27 mouse cellular contexts compared by ENCODE assay signal in genomic region chr7:6152036-6152435, GRCm38 (mm10). TPM values are rescaled to one million over a fixed set of nuclear protein-coding genes. Genes with fewer than 3 reads are reported as not detected.
DNase-seq lines count a peak whose midpoint lies in the region; ATAC-seq and TF ChIP-seq lines count a peak whose summit lies in the region.
"Had no signal": no experiment of that assay in that cellular context is flagged by ENCODE, and none has a peak within 500 bp of the region (broad histone marks: within the 10 kb centered on the region; RNA-seq: fewer than 3 reads in every experiment).

No protein-coding gene starts in this region.

- no peak overlapping the region for H3K9ac ChIP-seq in heart, adult 2 months (ENCODE audit: low read depth, low read length)
- H3K9ac ChIP-seq in midbrain, embryonic 11.5 days (ENCODE audit: low read length): no peak overlapping the region
- H3K9ac ChIP-seq: embryonic facial prominence, embryonic 15.5 days; forebrain, embryonic 12.5 days; limb, embryonic 13.5 days; lung, embryonic 14.5 days; neural tube, embryonic 12.5 days had no signal

- peaks cover 8% of the 10 kb centered on the region for H3K79me2 ChIP-seq in heart, adult 2 months (replicated peaks; ENCODE audit: control insufficient read depth, insufficient read depth, low read length)

- TF ChIP-seq EP300 in heart, adult 2 months (IDR thresholded peaks at IDR 0.05; ENCODE audit: insufficient read depth, low read depth, low read length): 0 out of 2 replicates have a peak, but pooled peaks have one; percentile 11

- peak in 1 of 2 experiments; percentile 26 for DNase-seq in heart, adult 2 months
- DNase-seq in heart, postnatal 4 days: no peak
- DNase-seq in midbrain, embryonic 11.5 days (ENCODE audit: low spot score, missing footprints): peak; percentile 71
- DNase-seq in midbrain, embryonic 10.5 days (ENCODE audit: low spot score): no peak
- DNase-seq in gastrocnemius, postnatal 14 days: peak; percentile 31
- DNase-seq in skeletal muscle tissue, adult 2 months (ENCODE audit: low read depth, low spot score): peak; percentile 86
- DNase-seq in urinary bladder, postnatal 36 days (ENCODE audit: low spot score in 2 of 2): no peak
- DNase-seq in thymus, postnatal 14 days: no peak
- DNase-seq: adrenal gland, postnatal 25 days; cerebellum, postnatal 10 days; embryo, embryonic 11 days; kidney, adult 18-20 months; kidney, postnatal 25 days; layer of hippocampus, adult 9-11 months; lung, embryonic 14.5 days; spleen, adult 18-20 months; thymus, postnatal 4 days had no signal

- H3K27me3 ChIP-seq in heart, adult 2 months (ENCODE audit: control insufficient read depth, insufficient read depth, low read length): no peaks in the 10 kb centered on the region
- no peaks in the 10 kb centered on the region for H3K27me3 ChIP-seq in midbrain, embryonic 11.5 days (ENCODE audit: control insufficient read depth, insufficient read depth, low read length)
- no peaks in the 10 kb centered on the region for H3K27me3 ChIP-seq in midbrain, embryonic 10.5 days (ENCODE audit: low read depth, poor library complexity, severe bottlenecking)
- H3K27me3 ChIP-seq: embryonic facial prominence, embryonic 15.5 days; forebrain, embryonic 12.5 days; limb, embryonic 13.5 days; neural tube, embryonic 12.5 days; Patski had no signal

- H3K4me2 ChIP-seq in midbrain, embryonic 11.5 days: no peak overlapping the region
- H3K4me2 ChIP-seq: embryonic facial prominence, embryonic 15.5 days; forebrain, embryonic 12.5 days; heart, embryonic 11.5 days; limb, embryonic 13.5 days; lung, embryonic 14.5 days; neural tube, embryonic 12.5 days had no signal

- H3K4me3 ChIP-seq in heart, adult 2 months: no peak overlapping the region
- H3K4me3 ChIP-seq in midbrain, embryonic 11.5 days (ENCODE audit: low read depth, low read length): no peak overlapping the region
- no peak overlapping the region for H3K4me3 ChIP-seq in midbrain, embryonic 10.5 days
- H3K4me3 ChIP-seq: embryonic facial prominence, embryonic 15.5 days; forebrain, embryonic 12.5 days; limb, embryonic 13.5 days; neural tube, embryonic 12.5 days had no signal

- no peak for TF ChIP-seq POLR2A in heart, adult 2 months (IDR thresholded peaks at IDR 0.05; ENCODE audit: insufficient read depth, low read depth, low read length)

- no peaks in the 10 kb centered on the region for H3K9me3 ChIP-seq in midbrain, embryonic 11.5 days (ENCODE audit: control insufficient read depth, low read length)
- no peaks in the 10 kb centered on the region for H3K9me3 ChIP-seq in midbrain, embryonic 10.5 days (replicated peaks)
- H3K9me3 ChIP-seq: embryonic facial prominence, embryonic 15.5 days; forebrain, embryonic 12.5 days; limb, embryonic 13.5 days; neural tube, embryonic 12.5 days had no signal

- peaks cover 43% of the 10 kb centered on the region for H3K4me1 ChIP-seq in heart, adult 2 months (ENCODE audit: control insufficient read depth, insufficient read depth, low read length)
- peaks cover 13% of the 10 kb centered on the region for H3K4me1 ChIP-seq in midbrain, embryonic 11.5 days (ENCODE audit: control insufficient read depth, insufficient read depth, low read length)
- H3K4me1 ChIP-seq in midbrain, embryonic 10.5 days: peaks cover 22% of the 10 kb centered on the region

- intact Hi-C loops in heart, adult 2 months (cut with DNase I): no loop called here
- intact Hi-C loops in gastrocnemius, postnatal 14 days (cut with DNase I; ENCODE audit: low total_unique reads): no loop called here

- TF ChIP-seq CTCF in heart, adult 2 months (IDR thresholded peaks at IDR 0.05): no peak

- ATAC-seq in midbrain, embryonic 11.5 days (ENCODE audit: low FRiP score): no peak
- ATAC-seq: activated CD4-positive, CD25-positive, alpha-beta regulatory T cell, adult 4 months; Patski had no signal

- H3K27ac ChIP-seq in heart, adult 2 months: peak overlapping the region; percentile 57
- no peak overlapping the region for H3K27ac ChIP-seq in midbrain, embryonic 11.5 days (ENCODE audit: low read depth, low read length)
- no peak overlapping the region for H3K27ac ChIP-seq in midbrain, embryonic 10.5 days (replicated peaks)
- H3K27ac ChIP-seq: embryonic facial prominence, embryonic 15.5 days; forebrain, embryonic 12.5 days; limb, embryonic 13.5 days; neural tube, embryonic 12.5 days had no signal

- WGBS in heart, adult 2 months: 24% methylated on average over 3 of the region's 3 CpGs
- 87% methylated on average over 3 of the region's 3 CpGs for WGBS in midbrain, embryonic 11.5 days
- WGBS in midbrain, embryonic 10.5 days: 82% methylated on average over 3 of the region's 3 CpGs

- peaks cover 12% of the 10 kb centered on the region for H3K36me3 ChIP-seq in heart, adult 2 months (ENCODE audit: control insufficient read depth, insufficient read depth, low read length)
- H3K36me3 ChIP-seq in midbrain, embryonic 11.5 days (ENCODE audit: control insufficient read depth, insufficient read depth, low read length): no peaks in the 10 kb centered on the region
- peaks cover 12% of the 10 kb centered on the region; the same call in 1 of the 2 replicates for H3K36me3 ChIP-seq in midbrain, embryonic 10.5 days
- H3K36me3 ChIP-seq: embryonic facial prominence, embryonic 15.5 days; forebrain, embryonic 12.5 days; limb, embryonic 13.5 days; neural tube, embryonic 12.5 days had no signal

RNA-seq across cellular contexts. Expression of gene Zfp787, which starts 3.8 kb away (rescaled TPM):
- 10 to 100 TPM; 28.4 to 35.2 TPM for total RNA-seq in heart, adult 2 months (2021)
- 29.6 and 32.5 TPM in 2 replicates for polyA plus RNA-seq in heart, adult 2 months (2012; rRNA removed)
- 10 to 100 TPM; 43.4 to 50.3 TPM for total RNA-seq in heart, postnatal 4 days (2021)
- 13.5 and 14.7 TPM in 2 replicates for polyA plus RNA-seq in midbrain, embryonic 11.5 days (2014; fragmentation: Nextera tagmentation; extraction: Ambion mirVana)
- 25.0 and 27.3 TPM in 2 replicates for polyA plus RNA-seq in midbrain, embryonic 10.5 days (2016; fragmentation: Nextera tagmentation; extraction: Ambion mirVana)
- total RNA-seq in gastrocnemius, postnatal 14 days (2021): 10 to 100 TPM; 32.0 to 32.6 TPM

RNA-seq across cellular contexts. Expression of gene Zfp444, which starts 20.0 kb away (rescaled TPM):
- total RNA-seq in heart, adult 2 months (2021): 10 to 100 TPM; 11.0 to 12.7 TPM
- polyA plus RNA-seq in heart, adult 2 months (2012; rRNA removed): 8.1 and 10.9 TPM in 2 replicates
- total RNA-seq in heart, postnatal 4 days (2021): 10 to 100 TPM; 11.8 to 15.2 TPM
- 69.4 and 72.2 TPM in 2 replicates for polyA plus RNA-seq in midbrain, embryonic 11.5 days (2014; fragmentation: Nextera tagmentation; extraction: Ambion mirVana)
- polyA plus RNA-seq in midbrain, embryonic 10.5 days (2016; fragmentation: Nextera tagmentation; extraction: Ambion mirVana): 81.8 and 86.1 TPM in 2 replicates
- total RNA-seq in gastrocnemius, postnatal 14 days (2021): 1 to 10 TPM; 6.0 to 6.1 TPM

RNA-seq across cellular contexts. Expression of gene Galp, which starts 44.9 kb away (rescaled TPM):
- total RNA-seq in heart, adult 2 months (2021): not detected
- polyA plus RNA-seq in heart, adult 2 months (2012; rRNA removed): not detected in 2 replicates
- not detected for total RNA-seq in heart, postnatal 4 days (2021)
- polyA plus RNA-seq in midbrain, embryonic 11.5 days (2014; fragmentation: Nextera tagmentation; extraction: Ambion mirVana): not detected in 2 replicates
- polyA plus RNA-seq in midbrain, embryonic 10.5 days (2016; fragmentation: Nextera tagmentation; extraction: Ambion mirVana): not detected in 2 replicates
- not detected for total RNA-seq in gastrocnemius, postnatal 14 days (2021)
- total RNA-seq: adrenal gland, postnatal 25 days; hematopoietic stem cell, adult 5-6 weeks; megakaryocyte-erythroid progenitor cell, adult 5-6 weeks had no signal
- polyA plus RNA-seq: activated CD4-positive, CD25-positive, alpha-beta regulatory T cell, adult 4 months; embryonic facial prominence, embryonic 15.5 days; forebrain, embryonic 12.5 days; frontal cortex, adult 2 months; heart, embryonic 11.5 days; limb, embryonic 13.5 days; lung, embryonic 14.5 days; neural tube, embryonic 12.5 days; Patski had no signal

Comparison
In these comparisons a context has a peak if more than half of its experiments do, and no peak if none do; other contexts are left out.
1. DNase-seq: peak in midbrain, embryonic 11.5 days (single experiment), gastrocnemius, postnatal 14 days (single experiment) and skeletal muscle tissue, adult 2 months (single experiment); none in heart, postnatal 4 days (single experiment), midbrain, embryonic 10.5 days (single experiment), urinary bladder, postnatal 36 days (0 of 2) and thymus, postnatal 14 days (single experiment).